ENCODE assay signal across 8 mouse cellular contexts in the genomic region with DNA sequence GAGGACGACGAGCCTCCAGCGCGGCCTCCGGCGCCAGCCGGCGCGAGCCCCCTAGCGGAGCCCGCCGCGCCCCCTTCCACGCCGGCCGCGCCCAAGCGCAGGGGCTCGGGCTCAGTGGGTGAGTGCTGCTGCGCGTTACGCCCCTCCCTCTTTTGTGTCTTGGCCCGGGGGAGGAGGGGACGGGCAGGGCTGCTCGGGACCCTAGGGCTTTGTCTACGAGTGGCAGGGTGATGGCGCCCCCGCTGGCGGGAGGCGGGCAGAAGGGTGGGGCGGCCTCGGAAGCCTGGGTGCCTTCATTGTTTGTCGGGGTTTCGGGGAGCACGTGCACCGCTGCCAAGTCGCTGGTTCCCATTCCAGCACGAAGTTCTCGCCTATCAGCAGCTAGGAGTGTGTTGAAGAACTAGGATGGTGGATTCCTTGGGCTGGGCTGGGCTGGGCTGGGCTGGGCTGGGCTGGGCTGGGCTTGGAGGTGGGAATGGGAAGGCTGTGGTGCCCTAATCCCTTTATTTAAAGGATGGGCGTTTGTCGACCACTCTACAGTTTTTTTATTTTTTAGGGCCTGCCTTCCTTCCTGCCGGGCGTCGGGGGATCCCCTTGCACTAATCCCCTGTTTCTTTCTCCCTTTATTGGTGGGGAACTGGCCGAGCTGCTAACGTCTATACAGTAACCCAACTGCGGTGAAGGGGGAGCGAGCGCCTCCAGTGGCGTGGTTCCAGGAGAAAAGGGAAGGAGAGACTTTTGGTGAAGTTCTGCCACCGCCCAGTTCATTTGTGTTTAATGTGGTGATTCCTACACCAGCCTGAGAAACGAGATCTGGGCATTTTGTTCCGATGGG. TPM values are rescaled to one million over a fixed set of nuclear protein-coding genes. Genes with fewer than 3 reads are reported as not detected.
DNase-seq lines count a peak whose midpoint lies in the region; ATAC-seq and TF ChIP-seq lines count a peak whose summit lies in the region.

No protein-coding gene starts in this region.

- intact Hi-C loops in left cerebral cortex, postnatal 4 days (cut with DNase I): loop anchor here (5.0 kb wide), 1 partner anchor 146 kb away; a partner anchor contains a TSS

- peak; percentile 66 for ATAC-seq in granulocyte monocyte progenitor cell, adult 5-6 weeks (replicated peaks; ENCODE audit: poor library complexity, severe bottlenecking)
- peak; percentile 64 for ATAC-seq in intestine, postnatal 0 days
- ATAC-seq in midbrain, embryonic 11.5 days (ENCODE audit: low FRiP score): peak; percentile 92

- WGBS in intestine, postnatal 0 days: under 1% methylated on average over 46 of the region's 53 CpGs
- WGBS in midbrain, embryonic 11.5 days: 1% methylated on average over 39 of the region's 53 CpGs

- peak; percentile 89 for DNase-seq in adrenal gland, postnatal 10 days
- DNase-seq in embryo, embryonic 9.5 days (ENCODE audit: extremely low spot score): peak; percentile 93
- DNase-seq in left cerebral cortex, postnatal 4 days: peak; percentile 90
- DNase-seq in midbrain, embryonic 11.5 days (ENCODE audit: low spot score, missing footprints): peak; percentile 98
- peak; percentile 85 for DNase-seq in right cerebral cortex, postnatal 4 days
- peak; percentile 89 for DNase-seq in yolk sac, embryonic 10.5 days (ENCODE audit: low spot score)

- H3K27ac ChIP-seq in intestine, postnatal 0 days (ENCODE audit: low read depth, low read length): peak overlapping the region; percentile 93
- H3K27ac ChIP-seq in midbrain, embryonic 11.5 days (ENCODE audit: low read depth, low read length): peak overlapping the region; percentile 94

- no peaks in the 10 kb centered on the region; the same call in 1 of the 2 replicates for H3K4me1 ChIP-seq in intestine, postnatal 0 days (replicated peaks; ENCODE audit: control insufficient read depth, insufficient read depth, low read length)
- H3K4me1 ChIP-seq in midbrain, embryonic 11.5 days (ENCODE audit: control insufficient read depth, insufficient read depth, low read length): peaks cover 4% of the 10 kb centered on the region; the same call in 1 of the 2 replicates

- H3K9me3 ChIP-seq in intestine, postnatal 0 days (ENCODE audit: control insufficient read depth): no peaks in the 10 kb centered on the region
- no peaks in the 10 kb centered on the region for H3K9me3 ChIP-seq in midbrain, embryonic 11.5 days (ENCODE audit: control insufficient read depth, low read length)

- peak overlapping the region; percentile 96 for H3K4me3 ChIP-seq in intestine, postnatal 0 days (ENCODE audit: low read depth, low read length)
- H3K4me3 ChIP-seq in midbrain, embryonic 11.5 days (ENCODE audit: low read depth, low read length): peak overlapping the region; percentile 95

- H3K4me2 ChIP-seq in intestine, postnatal 0 days (replicated peaks; ENCODE audit: low read depth): peak overlapping the region; percentile 65
- H3K4me2 ChIP-seq in midbrain, embryonic 11.5 days: peak overlapping the region; percentile 59

- no peaks in the 10 kb centered on the region for H3K27me3 ChIP-seq in intestine, postnatal 0 days (replicated peaks; ENCODE audit: control insufficient read depth, insufficient read depth, low read length)
- H3K27me3 ChIP-seq in midbrain, embryonic 11.5 days (ENCODE audit: control insufficient read depth, insufficient read depth, low read length): no peaks in the 10 kb centered on the region

- no peaks in the 10 kb centered on the region for H3K36me3 ChIP-seq in intestine, postnatal 0 days (ENCODE audit: control insufficient read depth, insufficient read depth)
- H3K36me3 ChIP-seq in midbrain, embryonic 11.5 days (ENCODE audit: control insufficient read depth, insufficient read depth, low read length): no peaks in the 10 kb centered on the region

- peak; percentile 86 for TF ChIP-seq CTCF in intestine, postnatal 0 days (IDR thresholded peaks at IDR 0.05; ENCODE audit: low read depth)

- H3K9ac ChIP-seq in intestine, postnatal 0 days (ENCODE audit: low read depth, low read length): peak overlapping the region; percentile 91
- peak overlapping the region; percentile 98 for H3K9ac ChIP-seq in midbrain, embryonic 11.5 days (ENCODE audit: low read length)

RNA-seq across cellular contexts. Expression of a gene that starts 1.0 kb away (rescaled TPM):
- total RNA-seq in adrenal gland, postnatal 10 days (2021): 100 to 1,000 TPM; 297 to 308 TPM
- 61.8 and 68.1 TPM in 2 replicates for total RNA-seq in granulocyte monocyte progenitor cell, adult 5-6 weeks (2014; fragmentation: Nextera tagmentation)
- 60.3 and 62.0 TPM in 2 replicates for total RNA-seq in granulocyte monocyte progenitor cell, adult 5-6 weeks (2017)
- polyA plus RNA-seq in intestine, postnatal 0 days (2015; fragmentation: Nextera tagmentation; extraction: Ambion mirVana): 99.9 and 102 TPM in 2 replicates
- total RNA-seq in left cerebral cortex, postnatal 4 days (2021): 100 to 1,000 TPM; 607 to 620 TPM
- 75.3 and 78.3 TPM in 2 replicates for polyA plus RNA-seq in midbrain, embryonic 11.5 days (2014; fragmentation: Nextera tagmentation; extraction: Ambion mirVana)

Comparison
In these comparisons a context has a peak if more than half of its experiments do, and no peak if none do; other contexts are left out.
1. Peak in every context shown above with its lines: DNase-seq, ATAC-seq, H3K4me3 ChIP-seq and H3K27ac ChIP-seq.
2. RNA of a gene that starts 1.0 kb away (total RNA-seq): 607 to 620 TPM in left cerebral cortex, postnatal 4 days and 297 to 308 TPM in adrenal gland, postnatal 10 days; 60.3 to 68.1 TPM in granulocyte monocyte progenitor cell, adult 5-6 weeks; every median in the first group is over 4 times any median in the second.